Mouse (Mus musculus): ENCODE measurements around the gene Tuft1.

- no peak for TF ChIP-seq CTCF (IDR thresholded peaks at IDR 0.05)
- no peak for TF ChIP-seq EP300 (IDR thresholded peaks at IDR 0.05)
These were observed 61.4 kb downstream of the Tuft1 start for GRCm38 (mm10) chr3:94597224-94597779.
